In the genomic region with DNA sequence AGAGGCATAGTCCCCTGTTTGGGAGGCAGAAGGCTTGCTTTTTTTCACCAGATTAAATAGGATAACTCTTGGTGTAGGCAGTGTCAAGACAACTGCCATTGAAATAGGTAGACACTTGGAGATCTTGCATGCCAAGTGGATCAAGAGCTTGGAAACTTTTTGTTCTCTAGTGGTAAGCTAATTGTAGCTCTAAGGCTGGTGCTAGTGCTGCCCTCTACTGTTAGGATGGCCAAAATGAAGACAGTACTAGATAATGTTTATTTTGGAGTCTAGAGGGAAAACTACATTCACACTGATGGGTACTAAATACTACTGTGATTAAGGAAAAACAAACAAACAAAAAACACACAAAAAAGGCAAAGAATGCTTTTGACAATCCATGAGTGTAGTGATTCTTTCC, we compare ENCODE assay signal across 19 mouse cellular contexts.
DNase-seq lines count a peak whose midpoint lies in the region; ATAC-seq and TF ChIP-seq lines count a peak whose summit lies in the region.
"Had no signal": no experiment of that assay in that cellular context is flagged by ENCODE, and none has a peak within 500 bp of the region (broad histone marks: within the 10 kb centered on the region; RNA-seq: fewer than 3 reads in every experiment).

No protein-coding gene starts in this region.

- peak; percentile 38 for TF ChIP-seq RAD21 in CH12.LX (IDR thresholded peaks at IDR 0.05; ENCODE audit: low read depth, low read length)

- no peaks in the 10 kb centered on the region for H3K79me2 ChIP-seq in CH12.LX (replicated peaks; ENCODE audit: control insufficient read depth, extremely low read depth, insufficient read depth, poor library complexity, severe bottlenecking)

- peak; percentile 24; the same call in 1 of the 2 replicates for TF ChIP-seq CTCF in kidney, postnatal 0 days (IDR thresholded peaks at IDR 0.05; ENCODE audit: low read depth)
- peak; percentile 21 to 64; a peak in 2 of 4 replicates for TF ChIP-seq CTCF in CH12.LX (conservative IDR thresholded peaks at IDR 0.05 in 1 of 2, IDR thresholded peaks at IDR 0.05 in 1 of 2; ENCODE audit: low read depth in 2 of 2, low read length in 2 of 2)

- dilution Hi-C loops in CH12.LX (cut with MboI; ENCODE audit: extremely low pct_ligation_motif_present, extremely low pct_unique_long_range_greater_than_20kb, low sequenced_read_pairs), result no loop called here

- no peak overlapping the region for H3K4me3 ChIP-seq in kidney, postnatal 0 days (replicated peaks; ENCODE audit: low read depth, low read length)
- H3K4me3 ChIP-seq in CH12.LX (replicated peaks in 1 of 3; ENCODE audit: low read depth in 2 of 3, low read length in 2 of 3, poor library complexity in 1 of 3), result no peak overlapping the region
- H3K4me3 ChIP-seq: embryonic facial prominence, embryonic 12.5 days; heart, adult 2 months; hindbrain, embryonic 10.5 days; neural tube, embryonic 13.5 days; stomach, embryonic 15.5 days had no signal

- in situ Hi-C loops in CH12.LX (cut with MboI; ENCODE audit: low pct_ligation_motif_present, low pct_unique_long_range_greater_than_20kb, low sequenced_read_pairs), result no loop called here

- ATAC-seq in kidney, postnatal 0 days (replicated peaks; ENCODE audit: low FRiP score, low read depth), result no peak
- ATAC-seq: CD4-positive, CD25-positive, alpha-beta regulatory T cell, adult 4 months; forebrain, embryonic 16.5 days; inflammation-experienced regulatory T-cells, adult 6 months had no signal

- no peak for TF ChIP-seq POLR2A in CH12.LX (IDR thresholded peaks at IDR 0.05; ENCODE audit: low read depth, low read length)

- no peak for DNase-seq in kidney, postnatal 0 days (ENCODE audit: low spot score)
- no peak for DNase-seq in kidney, postnatal 25 days
- DNase-seq in 3T3-L1 (ENCODE audit: low read depth, low spot score) (peak; percentile 13), CH12.LX (ENCODE audit: extremely low read depth) (peak; percentile 22), ZHBTc4 (ENCODE audit: low read depth, low spot score) (peak; percentile 22)
- no peak for DNase-seq in cerebellum, postnatal 4 days (ENCODE audit: low spot score in 2 of 2)
- no peak for DNase-seq in layer of hippocampus, postnatal 25 days (ENCODE audit: extremely low spot score in 1 of 2, low spot score in 1 of 2)
- DNase-seq: cerebellum, adult 9-11 months; heart, adult 2 months; right cerebral cortex, adult 18-20 months had no signal

- H3K27ac ChIP-seq in kidney, postnatal 0 days, result no peak overlapping the region
- no peak overlapping the region for H3K27ac ChIP-seq in CH12.LX (ENCODE audit: insufficient read depth, low read depth)
- H3K27ac ChIP-seq: embryonic facial prominence, embryonic 12.5 days; heart, adult 2 months; hindbrain, embryonic 10.5 days; macrophage; neural tube, embryonic 13.5 days; stomach, embryonic 15.5 days had no signal

- H3K4me1 ChIP-seq in kidney, postnatal 0 days (replicated peaks; ENCODE audit: insufficient read depth, low read length), result no peaks in the 10 kb centered on the region
- no peaks in the 10 kb centered on the region for H3K4me1 ChIP-seq in CH12.LX (ENCODE audit: control insufficient read depth in 1 of 2, insufficient read depth in 2 of 2)
- H3K4me1 ChIP-seq: embryonic facial prominence, embryonic 12.5 days; hindbrain, embryonic 10.5 days; neural tube, embryonic 13.5 days; stomach, embryonic 15.5 days had no signal

- no peaks in the 10 kb centered on the region for H3K36me3 ChIP-seq in kidney, postnatal 0 days (ENCODE audit: insufficient read depth, low read length)
- H3K36me3 ChIP-seq in CH12.LX (replicated peaks in 1 of 2; ENCODE audit: control insufficient read depth in 1 of 2, insufficient read depth in 1 of 2, low read length in 1 of 2), result no peaks in the 10 kb centered on the region
- H3K36me3 ChIP-seq: embryonic facial prominence, embryonic 12.5 days; hindbrain, embryonic 10.5 days; neural tube, embryonic 13.5 days; stomach, embryonic 15.5 days had no signal

- no peak overlapping the region for H3K9ac ChIP-seq in kidney, postnatal 0 days (ENCODE audit: low read depth, low read length)
- H3K9ac ChIP-seq in CH12.LX (ENCODE audit: insufficient read depth, low read depth), result no peak overlapping the region
- H3K9ac ChIP-seq: embryonic facial prominence, embryonic 12.5 days; neural tube, embryonic 13.5 days; stomach, embryonic 15.5 days had no signal

- H3K27me3 ChIP-seq in kidney, postnatal 0 days (ENCODE audit: insufficient read depth, low read length), result no peaks in the 10 kb centered on the region
- no peaks in the 10 kb centered on the region for H3K27me3 ChIP-seq in CH12.LX (replicated peaks)
- H3K27me3 ChIP-seq: embryonic facial prominence, embryonic 12.5 days; neural tube, embryonic 13.5 days; stomach, embryonic 15.5 days had no signal

- no peaks in the 10 kb centered on the region for H3K9me3 ChIP-seq in kidney, postnatal 0 days (replicated peaks; ENCODE audit: low read length)
- H3K9me3 ChIP-seq in CH12.LX (replicated peaks; ENCODE audit: low read length), result no peaks in the 10 kb centered on the region
- H3K9me3 ChIP-seq: embryonic facial prominence, embryonic 12.5 days; hindbrain, embryonic 10.5 days; neural tube, embryonic 13.5 days; stomach, embryonic 15.5 days had no signal

- TF ChIP-seq EP300 in CH12.LX (IDR thresholded peaks at IDR 0.05; ENCODE audit: low read length), result no peak

- no peak overlapping the region for H3K4me2 ChIP-seq in kidney, postnatal 0 days (ENCODE audit: low read length)
- no peak overlapping the region for H3K4me2 ChIP-seq in CH12.LX (ENCODE audit: insufficient read depth, low read depth, poor library complexity, severe bottlenecking)
- H3K4me2 ChIP-seq: embryonic facial prominence, embryonic 12.5 days; midbrain, embryonic 11.5 days; neural tube, embryonic 13.5 days; stomach, embryonic 15.5 days had no signal

TF ChIP-seq in CH12.LX, 34 proteins besides CTCF, POLR2A, EP300 and RAD21:
- TF ChIP-seq ZNF384 (IDR thresholded peaks at IDR 0.05; ENCODE audit: low read depth, low read length), result no peak
- peak; percentile 53 for TF ChIP-seq SMC3 (IDR thresholded peaks at IDR 0.05; ENCODE audit: low read depth, low read length)

Comparison
In these comparisons a context has a peak if more than half of its experiments do, and no peak if none do; other contexts are left out.
1. DNase-seq: peak in 3T3-L1 (single experiment), CH12.LX (single experiment) and ZHBTc4 (single experiment); none in kidney, postnatal 0 days (single experiment), kidney, postnatal 25 days (0 of 2), cerebellum, postnatal 4 days (0 of 2) and layer of hippocampus, postnatal 25 days (0 of 2).